Mouse (Mus musculus): ENCODE measurements around the gene Spaca7.

DNA sequence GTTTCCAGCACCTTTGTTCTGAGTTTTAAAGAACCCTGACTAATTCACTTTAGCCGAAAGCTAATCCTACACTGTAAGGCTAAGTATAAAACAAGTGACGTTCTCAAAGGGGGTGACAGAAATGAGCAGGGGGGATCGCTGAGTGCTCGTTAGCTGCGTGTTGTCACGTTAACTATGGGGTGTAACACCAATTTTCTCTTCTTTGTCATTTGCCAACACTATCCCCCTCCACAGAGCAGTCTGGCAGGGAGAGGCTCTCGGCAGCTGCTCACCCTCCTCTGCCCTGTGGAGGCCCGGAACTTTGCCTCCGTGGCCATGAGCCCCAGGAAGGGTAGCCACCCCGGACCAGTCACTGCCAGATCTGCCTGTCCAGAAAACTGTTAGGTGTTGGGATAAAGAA, 7.3 kb upstream of the Spaca7 start:
- TF ChIP-seq TAL1 (IDR thresholded peaks at IDR 0.05; ENCODE audit: low read length) (no peak), GATA1 (IDR thresholded peaks at IDR 0.05; ENCODE audit: low read length) (no peak)
